Mouse (Mus musculus): ENCODE data around the gene Ddx43.
"Not testable (repeated sequence)": the region's sequence is repeated elsewhere in the genome, so short reads cannot be mapped to it uniquely, and the experiment has no call there.

DNA sequence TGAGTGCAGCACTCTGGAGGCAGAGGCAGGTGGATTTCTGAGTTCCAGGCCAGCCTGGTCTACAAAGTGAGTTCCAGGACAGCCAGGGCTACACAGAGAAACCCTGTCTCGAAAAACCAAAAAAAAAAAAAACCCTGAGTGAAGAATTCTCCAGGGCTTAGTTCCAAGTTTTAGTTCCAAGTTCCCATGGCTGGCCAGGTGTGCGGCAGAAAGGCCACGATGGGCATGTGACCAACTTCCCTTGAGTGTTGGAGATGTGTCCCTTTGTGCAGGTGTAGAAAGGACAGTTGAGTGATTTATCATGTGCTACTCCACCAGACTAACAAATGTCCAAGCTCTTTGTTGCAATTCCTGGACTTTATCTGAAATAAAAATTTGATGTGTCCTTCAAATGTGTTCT lies 46.4 kb upstream of the Ddx43 start:
- TF ChIP-seq CTCF (IDR thresholded peaks at IDR 0.05; ENCODE audit: borderline replicate concordance, control insufficient read depth, extremely low read depth, insufficient read depth, low read length, poor library complexity); POLR2A (IDR thresholded peaks at IDR 0.05; ENCODE audit: control insufficient read depth, extremely low read depth, insufficient read depth, low read length, poor library complexity): not testable (repeated sequence)
